Mouse (Mus musculus) lung, postnatal 0 days (tissue): ENCODE data around the gene Col8a2. TPM values are rescaled to one million over a fixed set of nuclear protein-coding genes. Genes with fewer than 3 reads are reported as not detected.

Experiments
- ATAC-seq: fragments of 200-750 bp; cut with Nextera tagmentation; 2 replicates; pipeline ENCODE4 v1.8.0; 2017; ENCODE audit warnings: moderate library complexity
- DNase-seq: peaks from one replicate; pipeline ENCODE4 v3.0.0-alpha.2; 2016; ENCODE audit warnings: low spot score
- H3K27ac ChIP-seq: fragments of 300-500 bp; sonication (generic); 2 replicates; pipeline ENCODE4 v1.5.1; 2014; ENCODE audit warnings: antibody characterized with exemption, mild to moderate bottlenecking, low read length, mixed read lengths
- H3K27me3 ChIP-seq: fragments of 300-500 bp; sonication (generic); replicated peaks from 2 replicates; pipeline ENCODE4 v1.6.1; 2014; ENCODE audit warnings: low read length, mixed read lengths; ENCODE audit not compliant: insufficient read depth
- H3K36me3 ChIP-seq: fragments of 300-500 bp; sonication (generic); 2 replicates; pipeline ENCODE4 v1.6.1; 2014; ENCODE audit warnings: low read length, mixed read lengths; ENCODE audit not compliant: insufficient read depth
- H3K4me1 ChIP-seq: fragments of 300-500 bp; sonication (generic); 2 replicates; pipeline ENCODE4 v1.6.1; 2014; ENCODE audit warnings: antibody characterized with exemption, low read depth, low read length, mixed read lengths; ENCODE audit not compliant: insufficient read depth
- H3K4me2 ChIP-seq: fragments of 300-500 bp; sonication (generic); replicated peaks from 2 replicates; pipeline ENCODE4 v1.6.1; 2014; ENCODE audit warnings: low read depth, mild to moderate bottlenecking, low read length, moderate library complexity, mixed read lengths
- H3K4me3 ChIP-seq: fragments of 300-500 bp; sonication (generic); 2 replicates; pipeline ENCODE4 v1.5.1; 2014; ENCODE audit warnings: low read depth, low read length
- H3K9ac ChIP-seq: fragments of 300-500 bp; sonication (generic); replicated peaks from 2 replicates; pipeline ENCODE4 v1.6.1; 2014; ENCODE audit warnings: low read depth, mild to moderate bottlenecking
- H3K9me3 ChIP-seq: fragments of 300-500 bp; sonication (generic); 2 replicates; pipeline ENCODE4 v1.6.1; 2016; ENCODE audit warnings: low read length, mixed read lengths
- CTCF ChIP-seq: IDR thresholded peaks from 2 replicates; pipeline ENCODE4 v1.5.1; 2016; ENCODE audit warnings: antibody characterized with exemption, mild to moderate bottlenecking
- EP300 ChIP-seq: IDR thresholded peaks from 2 replicates; pipeline ENCODE4 v1.6.1; 2016; ENCODE audit warnings: antibody characterized with exemption, mild to moderate bottlenecking, control low read depth
- WGBS: fragments of 180-500 bp; shearing (Covaris S2); extraction: QIAGEN DNeasy Blood & Tissue Kit; methylation state at CpG from one replicate; pipeline ENCODE4 v1.1.7; 2014; 5-methylcytosine and 5-hydroxymethylcytosine counted together
- polyA plus RNA-seq: library from polyadenylated mRNA; unstranded; fragments of >200 nt; fragmentation: Nextera tagmentation; extraction: Ambion mirVana; gene quantifications from 2 replicates; pipeline ENCODE4 v1.2.1, GENCODE M21; 2015

Gene Col8a2
- polyA plus RNA-seq, 1 experiment from 2014 or later: 1.4 TPM

DNA sequence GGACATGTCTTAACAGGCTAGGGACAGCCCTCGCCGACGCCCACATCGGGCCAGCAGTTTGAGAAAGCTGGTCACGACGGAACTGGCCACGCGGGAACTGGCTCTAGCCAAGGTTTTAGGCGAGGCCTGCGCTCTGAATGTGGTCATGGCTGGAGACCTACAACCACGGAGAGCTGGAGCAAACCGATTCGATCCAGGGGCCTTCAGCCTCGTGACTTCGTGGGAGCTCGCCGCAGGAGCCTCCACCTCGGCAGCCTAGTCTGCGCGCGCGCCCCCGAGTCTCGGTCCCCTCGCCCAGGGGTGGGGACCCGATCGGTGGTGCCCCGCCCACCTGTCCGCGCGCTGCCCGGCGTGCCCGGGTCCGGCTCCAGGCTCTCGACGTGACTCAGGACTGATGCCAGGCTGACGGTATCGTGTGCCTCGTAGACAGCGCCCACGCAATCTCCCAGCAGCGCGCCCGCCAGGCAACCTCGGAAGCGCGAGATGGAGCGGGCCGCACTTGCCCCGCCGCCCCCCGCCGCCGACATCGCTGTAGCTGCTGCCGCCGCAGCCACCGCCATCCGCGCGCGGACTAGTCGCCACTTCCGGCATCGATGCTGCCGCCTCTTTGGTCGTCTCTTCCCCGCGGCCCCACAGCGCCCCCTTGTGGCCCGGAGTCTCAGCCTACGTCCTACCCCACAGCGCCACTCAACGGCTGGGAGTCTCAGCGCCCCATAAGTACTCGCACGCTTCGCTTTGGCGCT, 34.7 kb downstream of the Col8a2 start, which contains the start of gene Adprhl2:
Gene Adprhl2 (minus strand): TSS at position 593 of the 743 bp plus-strand sequence.
- 2% methylated on average over 72 of the region's 80 CpGs for WGBS

GRCm38 (mm10) chr4:126321854-126322511, 35.4 kb downstream of the Col8a2 start:
- H3K27ac ChIP-seq: no peak overlapping the region
- H3K4me2 ChIP-seq: peak overlapping the region; percentile 82
- 51% methylated on average over 28 of the region's 28 CpGs for WGBS
- no peak for TF ChIP-seq CTCF
- no peak for TF ChIP-seq EP300
- H3K9ac ChIP-seq: no peak overlapping the region
- ATAC-seq (peak; percentile 4; the same call in 1 of the 2 replicates), DNase-seq (no peak)
- H3K27me3 ChIP-seq: no peaks in the 10 kb centered on the region
- H3K4me3 ChIP-seq: peak overlapping the region; percentile 84
- peaks cover 7% of the 10 kb centered on the region; the same call in 1 of the 2 replicates for H3K36me3 ChIP-seq
- 0 out of 2 replicates have a peak, but pooled peaks cover 8% of the 10 kb centered on the region for H3K4me1 ChIP-seq
- H3K9me3 ChIP-seq: no peaks in the 10 kb centered on the region

More for the DNA sequence above, 34.7 kb downstream of the Col8a2 start, which contains the start of gene Adprhl2:
- no peaks in the 10 kb centered on the region for H3K27me3 ChIP-seq
- peak; percentile 90 for ATAC-seq
- peak within 1 kb of the TSS; percentile 84 for H3K4me3 ChIP-seq
- H3K27ac ChIP-seq: peak within 1 kb of the TSS; percentile 66
- peaks cover 7% of the 10 kb centered on the region; the same call in 1 of the 2 replicates for H3K36me3 ChIP-seq
- H3K4me1 ChIP-seq: 0 out of 2 replicates have a peak, but pooled peaks cover 8% of the 10 kb centered on the region
- TF ChIP-seq EP300 (no peak), CTCF (peak; percentile 100)
- peak within 1 kb of the TSS; percentile 82 for H3K4me2 ChIP-seq
- no peaks in the 10 kb centered on the region for H3K9me3 ChIP-seq
- H3K9ac ChIP-seq: peak within 1 kb of the TSS; percentile 69
- DNase-seq: peak; percentile 96

DNA sequence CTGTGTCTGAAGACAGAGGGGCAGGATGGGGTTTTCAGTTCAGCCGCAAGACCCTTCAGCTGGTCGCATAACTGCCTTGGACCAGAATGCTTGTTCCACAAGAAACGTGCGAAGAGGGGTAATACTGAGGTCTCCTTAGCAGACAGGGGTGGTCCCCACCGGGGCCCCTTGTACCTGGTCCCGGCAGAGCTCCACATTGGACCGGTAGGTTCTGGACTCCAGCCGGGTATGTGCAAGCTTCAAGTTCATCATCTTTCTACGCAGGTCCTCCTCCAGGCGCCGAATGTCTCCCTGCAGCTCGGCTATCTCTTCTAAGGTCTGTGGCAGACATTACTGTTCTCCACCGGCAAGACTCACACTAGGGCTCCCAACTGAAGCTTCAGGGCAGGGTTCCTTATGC, 36.1 kb downstream of the Col8a2 start:
- Histone ChIP-seq H3K4me2 (no peak overlapping the region), H3K27me3 (no peaks in the 10 kb centered on the region), H3K9ac (no peak overlapping the region), H3K9me3 (no peaks in the 10 kb centered on the region), H3K4me1 (0 out of 2 replicates have a peak, but pooled peaks cover 8% of the 10 kb centered on the region), H3K4me3 (no peak overlapping the region), H3K27ac (no peak overlapping the region), H3K36me3 (peaks cover under 1% of the 10 kb centered on the region; the same call in 1 of the 2 replicates)
- DNase-seq (no peak), ATAC-seq (no peak)
- WGBS: 95% methylated on average over 13 of the region's 13 CpGs
- TF ChIP-seq CTCF: no peak
- TF ChIP-seq EP300: no peak

- no peak overlapping the region for H3K4me3 ChIP-seq
- no peak for ATAC-seq
- H3K27me3 ChIP-seq: no peaks in the 10 kb centered on the region
- 0 out of 2 replicates have a peak, but pooled peaks cover 8% of the 10 kb centered on the region for H3K4me1 ChIP-seq
- TF ChIP-seq CTCF (no peak), EP300 (no peak)
- H3K36me3 ChIP-seq: no peaks in the 10 kb centered on the region
- peak overlapping the region; percentile 34; the same call in 1 of the 2 replicates for H3K4me2 ChIP-seq
- 42% methylated on average over 13 of the region's 13 CpGs for WGBS
- H3K9ac ChIP-seq: peak overlapping the region; percentile 32; the same call in 1 of the 2 replicates
- H3K9me3 ChIP-seq: no peaks in the 10 kb centered on the region
- DNase-seq: no peak
- H3K27ac ChIP-seq: no peak overlapping the region
These were observed 38.3 kb downstream of the Col8a2 start for GRCm38 (mm10) chr4:126324861-126325260.

DNA sequence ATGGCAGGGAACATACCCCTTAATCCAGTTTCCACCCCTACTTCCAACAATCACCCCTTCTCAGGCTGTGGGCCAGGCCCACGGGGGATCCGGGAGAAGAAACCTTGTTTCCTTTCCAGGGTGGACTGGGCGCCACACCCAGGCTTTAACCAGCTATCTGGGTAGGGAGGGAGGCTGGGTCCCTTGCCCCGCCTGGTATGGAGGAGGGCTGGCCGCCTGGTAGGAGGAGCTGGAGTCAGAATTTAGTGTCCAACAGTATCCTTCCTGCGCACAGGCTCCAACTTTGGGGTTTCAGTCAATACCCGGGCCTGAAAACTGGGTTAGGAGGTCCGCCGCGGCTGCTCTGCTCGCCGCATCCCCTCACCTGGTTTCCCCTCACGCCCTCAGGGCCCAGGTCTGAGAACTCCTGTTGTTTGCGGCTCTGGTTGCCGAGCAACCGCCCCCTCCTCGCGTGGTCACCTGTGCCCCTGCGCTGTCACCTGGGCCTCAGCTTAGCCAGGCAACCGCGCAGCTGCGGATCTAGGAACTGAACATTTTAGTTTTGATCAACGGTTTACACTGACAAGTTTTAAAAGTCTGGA, 38.8 kb downstream of the Col8a2 start, which contains the start of gene Tekt2:
Gene Tekt2 (minus strand): TSS at position 408 of the 581 bp plus-strand sequence.
- peak; percentile 29; the same call in 1 of the 2 replicates for ATAC-seq
- Histone ChIP-seq H3K27me3 (no peaks in the 10 kb centered on the region), H3K4me2 (peak within 1 kb of the TSS; percentile 34), H3K9me3 (no peaks in the 10 kb centered on the region), H3K4me1 (0 out of 2 replicates have a peak, but pooled peaks cover 6% of the 10 kb centered on the region), H3K27ac (no peak within 1 kb of the TSS), H3K9ac (peak within 1 kb of the TSS; percentile 32), H3K4me3 (no peak within 1 kb of the TSS; the same call in 1 of the 2 replicates), H3K36me3 (no peaks in the 10 kb centered on the region)
- DNase-seq: no peak
- TF ChIP-seq EP300 (no peak), CTCF (no peak)
- WGBS: 14% methylated on average over 23 of the region's 23 CpGs
